Mouse (Mus musculus) hindbrain, embryonic 14.5 days (tissue): Measurements from ENCODE around the gene Acsm2. TPM values are rescaled to one million over a fixed set of nuclear protein-coding genes. Genes with fewer than 3 reads are reported as not detected.

Experiments
- ATAC-seq: fragments of 200-750 bp; cut with Nextera tagmentation; 2 replicates; pipeline ENCODE4 v1.8.0; 2017; ENCODE audit warnings: moderate number of reproducible peaks, mild to moderate bottlenecking, moderate TSS enrichment, moderate library complexity; ENCODE audit not compliant: low FRiP score
- DNase-seq: peaks from one replicate; pipeline ENCODE4 v3.0.0-alpha.2; 2015; ENCODE audit warnings: low spot score
- H3K27ac ChIP-seq: fragments of 300-500 bp; sonication (generic); 2 replicates; pipeline ENCODE4 v1.5.1; 2014; ENCODE audit warnings: mild to moderate bottlenecking, moderate library complexity
- H3K27me3 ChIP-seq: fragments of 300-500 bp; sonication (generic); 2 replicates; pipeline ENCODE4 v1.6.1; 2014; ENCODE audit warnings: mild to moderate bottlenecking, low read length, mixed read lengths; ENCODE audit not compliant: control insufficient read depth, insufficient read depth
- H3K36me3 ChIP-seq: fragments of 300-500 bp; sonication (generic); replicated peaks from 2 replicates; pipeline ENCODE4 v1.6.1; 2014; ENCODE audit not compliant: control insufficient read depth, insufficient read depth
- H3K4me1 ChIP-seq: fragments of 300-500 bp; sonication (generic); replicated peaks from 2 replicates; pipeline ENCODE4 v1.6.1; 2014; ENCODE audit warnings: antibody characterized with exemption, low read length, mixed read lengths; ENCODE audit not compliant: control insufficient read depth, insufficient read depth
- H3K4me2 ChIP-seq: fragments of 300-500 bp; sonication (generic); replicated peaks from 2 replicates; pipeline ENCODE4 v1.6.1; 2014; ENCODE audit warnings: mild to moderate bottlenecking, moderate library complexity
- H3K4me3 ChIP-seq: fragments of 300-500 bp; sonication (generic); replicated peaks from 2 replicates; pipeline ENCODE4 v1.5.1; 2014; ENCODE audit warnings: mild to moderate bottlenecking, low read length
- H3K9ac ChIP-seq: fragments of 300-500 bp; sonication (generic); 2 replicates; pipeline ENCODE4 v1.6.1; 2014
- H3K9me3 ChIP-seq: fragments of 300-500 bp; sonication (generic); 2 replicates; pipeline ENCODE4 v1.6.1; 2016; ENCODE audit warnings: low read length; ENCODE audit not compliant: control insufficient read depth
- WGBS: fragments of 180-500 bp; shearing (Covaris S2); extraction: QIAGEN DNeasy Blood & Tissue Kit; methylation state at CpG from one replicate; pipeline ENCODE4 v1.1.7; 2014; 5-methylcytosine and 5-hydroxymethylcytosine counted together
- polyA plus RNA-seq: library from polyadenylated mRNA; unstranded; fragments of >200 nt; fragmentation: Nextera tagmentation; extraction: Ambion mirVana; gene quantifications from 2 replicates; pipeline ENCODE4 v1.2.1, GENCODE M21; 2014

Gene Acsm2
- not detected in 2 replicates for polyA plus RNA-seq

DNA sequence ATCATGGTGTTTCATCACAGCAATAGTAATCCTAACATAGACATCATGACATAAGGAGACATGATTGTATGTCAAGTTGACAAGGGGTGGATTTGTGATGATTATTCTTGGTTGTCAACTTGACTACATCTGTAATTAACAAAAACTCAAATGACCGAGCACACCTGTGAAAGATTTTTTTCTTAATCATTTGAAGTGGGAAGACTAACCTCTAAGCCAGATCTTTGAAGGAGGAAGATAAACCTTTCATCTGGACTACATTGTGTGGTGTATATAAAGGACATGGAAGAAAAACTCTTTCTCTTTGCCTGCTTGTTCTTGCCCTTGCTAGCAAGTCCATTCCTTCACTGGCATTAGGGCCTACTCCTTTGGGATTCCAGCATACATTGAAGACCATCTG is at the start of gene Acsm2:
TSS of gene Acsm2 (plus strand) at position 301 of the 400 bp plus-strand sequence.
- ATAC-seq (no peak), DNase-seq (no peak)
- Histone ChIP-seq H3K9me3 (no peaks in the 10 kb centered on the region), H3K4me3 (no peak within 1 kb of the TSS), H3K4me2 (no peak within 1 kb of the TSS), H3K27ac (no peak within 1 kb of the TSS), H3K4me1 (no peaks in the 10 kb centered on the region), H3K27me3 (no peaks in the 10 kb centered on the region), H3K36me3 (no peaks in the 10 kb centered on the region), H3K9ac (no peak within 1 kb of the TSS)
- 98% methylated on average over 1 of the region's 1 CpGs for WGBS

DNA sequence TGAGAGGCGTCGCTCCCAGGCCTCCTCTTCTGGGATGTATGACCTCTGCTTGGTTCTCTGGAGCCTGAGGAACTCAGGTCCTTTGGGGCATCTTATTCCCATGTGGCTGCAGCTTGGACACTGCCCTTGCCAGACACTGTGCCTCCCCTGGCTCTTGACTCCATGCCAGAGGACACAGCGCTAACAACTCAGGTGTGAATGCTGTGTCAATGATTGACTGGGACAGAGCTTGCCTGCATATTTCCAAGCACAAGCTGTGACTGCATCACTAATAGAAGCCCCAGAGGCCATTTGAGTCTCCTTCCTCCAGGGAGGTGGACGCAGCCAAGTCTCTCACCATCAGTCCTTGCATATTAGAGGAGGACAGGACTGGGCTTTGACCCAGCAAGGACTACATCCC is 43.0 kb upstream of the Acsm2 start:
- Histone ChIP-seq H3K27ac (no peak overlapping the region), H3K27me3 (no peaks in the 10 kb centered on the region), H3K9me3 (no peaks in the 10 kb centered on the region), H3K36me3 (no peaks in the 10 kb centered on the region), H3K9ac (no peak overlapping the region), H3K4me2 (no peak overlapping the region), H3K4me1 (no peaks in the 10 kb centered on the region), H3K4me3 (no peak overlapping the region)
- DNase-seq (no peak), ATAC-seq (no peak)
- 93% methylated on average over 4 of the region's 4 CpGs for WGBS

DNA sequence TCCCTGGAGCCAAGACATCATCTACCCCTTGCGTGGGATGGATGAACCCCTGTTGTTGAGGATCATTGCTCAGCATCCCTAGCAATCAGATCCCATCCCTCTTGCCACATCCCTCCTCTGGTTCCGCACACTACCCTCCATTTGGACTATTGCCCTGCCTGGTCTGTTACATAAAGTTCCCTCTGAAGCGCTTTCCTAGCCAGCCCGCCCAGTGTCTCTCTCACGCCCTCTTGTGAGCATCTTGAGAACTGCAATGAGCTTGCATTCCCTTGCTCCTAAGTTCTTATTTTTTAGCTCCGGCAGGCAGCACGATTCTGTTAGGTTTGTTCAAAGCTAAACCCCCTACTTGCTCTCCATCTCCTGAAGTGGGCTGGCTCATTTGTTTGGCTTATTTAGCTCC is 41.1 kb upstream of the Acsm2 start:
- no peak overlapping the region for H3K4me2 ChIP-seq
- ATAC-seq (no peak), DNase-seq (peak; percentile 76)
- no peak overlapping the region for H3K27ac ChIP-seq
- H3K4me3 ChIP-seq: no peak overlapping the region
- H3K4me1 ChIP-seq: no peaks in the 10 kb centered on the region
- H3K27me3 ChIP-seq: no peaks in the 10 kb centered on the region
- 28% methylated on average over 7 of the region's 7 CpGs for WGBS
- no peaks in the 10 kb centered on the region for H3K9me3 ChIP-seq
- no peak overlapping the region for H3K9ac ChIP-seq
- no peaks in the 10 kb centered on the region for H3K36me3 ChIP-seq

DNA sequence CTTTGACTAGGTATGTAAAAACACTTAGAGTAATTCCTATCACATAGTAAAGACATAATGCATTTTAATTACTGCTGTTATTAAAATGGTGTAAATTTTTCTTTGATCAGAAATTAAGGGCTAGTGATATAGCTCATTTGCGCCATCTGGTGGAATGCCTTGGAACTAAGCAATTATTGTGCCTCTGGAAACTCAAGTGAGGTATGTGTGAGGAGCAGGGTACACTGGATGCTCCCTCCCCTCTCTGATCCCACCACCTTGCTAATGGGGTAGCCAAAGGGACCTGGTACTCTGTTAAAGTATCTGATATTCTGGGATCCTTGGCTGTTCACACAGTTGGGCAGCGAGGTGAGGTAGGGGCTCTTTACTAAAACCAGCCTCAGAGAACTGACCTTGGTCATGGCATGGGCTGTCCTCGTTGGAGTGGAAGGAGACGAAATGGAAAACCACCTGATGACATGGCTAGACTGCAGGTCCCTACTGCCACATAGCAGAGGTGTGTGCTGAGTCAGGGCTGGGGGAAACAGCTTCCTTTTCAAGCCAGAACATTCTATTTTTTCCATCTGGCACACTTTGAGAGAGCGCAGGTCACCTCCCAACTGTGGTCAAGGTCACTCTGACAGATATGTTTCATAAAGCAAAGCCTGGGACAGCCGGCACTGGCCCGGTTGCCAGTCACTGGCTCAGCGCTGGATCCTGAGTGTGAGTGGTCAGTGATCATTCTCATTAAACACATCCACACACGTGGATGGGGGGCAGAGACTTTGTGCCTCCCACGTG is 38.5 kb upstream of the Acsm2 start:
- H3K27ac ChIP-seq: no peak overlapping the region
- H3K9ac ChIP-seq: no peak overlapping the region
- H3K4me2 ChIP-seq: no peak overlapping the region
- H3K9me3 ChIP-seq: no peaks in the 10 kb centered on the region
- H3K36me3 ChIP-seq: no peaks in the 10 kb centered on the region
- H3K4me1 ChIP-seq: no peaks in the 10 kb centered on the region
- 75% methylated on average over 10 of the region's 10 CpGs for WGBS
- H3K27me3 ChIP-seq: no peaks in the 10 kb centered on the region
- DNase-seq (peak; percentile 89), ATAC-seq (peak; percentile 43; the same call in 1 of the 2 replicates)
- H3K4me3 ChIP-seq: no peak overlapping the region

DNA sequence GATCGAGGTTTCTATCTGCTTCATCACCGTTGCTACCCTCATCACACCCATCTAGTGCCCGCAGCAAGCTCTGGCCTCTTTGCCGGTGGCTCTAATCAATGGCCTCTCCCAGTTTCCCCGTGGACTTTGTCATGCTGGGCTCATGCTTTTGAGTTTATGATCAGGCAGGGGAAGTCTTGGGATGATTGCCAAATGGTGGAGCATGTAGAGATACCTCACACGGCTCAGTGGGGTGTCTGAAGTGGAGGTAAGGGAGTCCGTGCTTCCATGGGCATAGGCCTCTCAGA is 37.9 kb upstream of the Acsm2 start:
- Histone ChIP-seq H3K27ac (no peak overlapping the region), H3K36me3 (no peaks in the 10 kb centered on the region), H3K9ac (no peak overlapping the region), H3K4me2 (no peak overlapping the region), H3K9me3 (no peaks in the 10 kb centered on the region), H3K4me3 (no peak overlapping the region), H3K27me3 (no peaks in the 10 kb centered on the region), H3K4me1 (no peaks in the 10 kb centered on the region)
- DNase-seq (no peak), ATAC-seq (no peak)
- WGBS: 87% methylated on average over 7 of the region's 7 CpGs

DNA sequence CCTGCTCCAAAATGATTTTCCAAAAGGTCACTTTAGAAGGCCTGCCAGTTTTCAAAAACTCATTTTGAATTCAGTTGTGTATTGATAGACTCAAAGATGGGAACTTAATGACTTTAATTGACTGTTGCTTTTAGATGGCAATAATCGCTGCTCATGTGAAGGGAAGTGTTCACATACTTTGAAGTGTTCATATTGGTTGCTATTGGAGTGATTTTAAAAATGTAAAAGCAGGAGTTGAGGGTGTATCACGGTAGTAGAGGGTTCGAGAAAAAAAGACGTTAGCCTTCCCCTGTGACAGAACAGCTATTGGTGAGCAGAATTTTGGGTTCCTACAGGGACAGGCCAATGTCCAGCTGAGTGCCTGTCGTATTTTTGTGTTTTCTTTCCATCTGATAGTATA is 35.0 kb upstream of the Acsm2 start, which contains the start of gene Acsm5:
TSS of gene Acsm5 (plus strand) at position 301 of the 400 bp plus-strand sequence.
- no peaks in the 10 kb centered on the region for H3K36me3 ChIP-seq
- H3K4me1 ChIP-seq: no peaks in the 10 kb centered on the region
- ATAC-seq (no peak), DNase-seq (no peak)
- WGBS: 75% methylated on average over 5 of the region's 5 CpGs
- no peaks in the 10 kb centered on the region for H3K9me3 ChIP-seq
- no peak within 1 kb of the TSS for H3K4me3 ChIP-seq
- no peak within 1 kb of the TSS for H3K27ac ChIP-seq
- H3K4me2 ChIP-seq: no peak within 1 kb of the TSS
- H3K27me3 ChIP-seq: no peaks in the 10 kb centered on the region
- H3K9ac ChIP-seq: no peak within 1 kb of the TSS

DNA sequence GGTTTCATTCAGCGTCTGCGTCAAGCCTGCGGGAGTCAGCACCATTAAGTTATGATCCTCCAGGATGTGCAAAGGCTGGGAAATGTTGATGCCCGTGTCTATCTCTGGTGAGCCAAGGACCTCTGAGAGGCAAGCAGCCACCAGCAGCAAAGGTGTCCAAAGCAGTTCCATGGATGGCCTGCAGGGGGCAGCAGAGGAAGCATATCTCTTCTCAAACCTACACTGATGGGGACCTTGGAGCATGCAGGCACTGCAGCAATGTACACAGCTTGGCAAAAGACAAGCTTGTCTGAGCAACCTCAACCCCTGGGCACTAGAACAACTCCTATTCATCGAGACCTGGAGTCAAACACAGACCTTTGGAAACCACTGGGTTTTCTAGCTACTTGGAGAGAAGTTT is 34.5 kb upstream of the Acsm2 start:
- no peaks in the 10 kb centered on the region for H3K27me3 ChIP-seq
- H3K36me3 ChIP-seq: no peaks in the 10 kb centered on the region
- no peaks in the 10 kb centered on the region for H3K4me1 ChIP-seq
- H3K27ac ChIP-seq: no peak overlapping the region
- ATAC-seq (no peak), DNase-seq (peak; percentile 71)
- WGBS: 46% methylated on average over 5 of the region's 5 CpGs
- H3K4me2 ChIP-seq: no peak overlapping the region
- H3K4me3 ChIP-seq: no peak overlapping the region
- no peaks in the 10 kb centered on the region for H3K9me3 ChIP-seq
- H3K9ac ChIP-seq: no peak overlapping the region

DNA sequence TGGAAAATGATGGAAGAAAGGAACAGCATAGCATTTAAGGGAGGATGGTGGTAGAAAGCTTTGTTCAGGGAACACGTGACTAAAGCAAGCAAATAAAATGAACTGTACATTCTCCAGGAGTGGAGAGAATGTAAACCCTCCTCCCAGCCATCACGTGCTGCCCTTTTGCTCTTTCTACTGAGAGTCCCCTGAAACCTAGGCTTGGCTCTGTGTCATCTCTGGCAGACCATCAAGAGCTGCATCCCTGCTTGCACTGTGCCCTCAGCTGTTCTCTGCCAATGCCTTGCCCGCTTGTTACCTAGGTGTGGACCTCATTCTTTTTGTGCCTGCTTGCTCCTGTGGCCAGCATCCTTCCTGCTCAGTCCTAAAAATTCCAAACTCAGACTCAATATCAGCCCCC is 32.3 kb upstream of the Acsm2 start:
- Histone ChIP-seq H3K9ac (no peak overlapping the region), H3K4me1 (no peaks in the 10 kb centered on the region), H3K4me3 (no peak overlapping the region), H3K27ac (no peak overlapping the region), H3K27me3 (no peaks in the 10 kb centered on the region), H3K9me3 (no peaks in the 10 kb centered on the region), H3K4me2 (no peak overlapping the region), H3K36me3 (no peaks in the 10 kb centered on the region)
- ATAC-seq (no peak), DNase-seq (no peak)
- WGBS: 91% methylated on average over 3 of the region's 3 CpGs

DNA sequence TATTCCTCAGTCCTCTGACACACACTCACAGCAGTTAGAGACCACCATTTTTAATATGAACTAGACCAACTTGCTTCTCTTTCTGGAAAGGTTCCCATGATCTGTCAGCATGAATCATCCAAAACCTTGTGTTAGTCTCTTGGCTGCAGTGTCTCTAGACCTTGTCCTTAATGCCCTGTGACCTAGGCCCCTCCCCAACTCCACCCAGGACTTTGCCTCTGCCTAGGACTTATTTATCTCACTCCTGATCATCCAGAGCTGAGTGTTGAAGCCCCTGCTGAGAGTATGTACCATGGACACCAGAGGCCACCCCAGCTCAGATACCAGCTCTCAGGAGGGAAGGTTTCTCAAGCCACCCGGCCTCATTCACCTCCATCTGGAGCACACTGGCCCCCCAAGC is 31.8 kb upstream of the Acsm2 start:
- ATAC-seq (no peak), DNase-seq (no peak)
- Histone ChIP-seq H3K27me3 (no peaks in the 10 kb centered on the region), H3K27ac (no peak overlapping the region), H3K4me3 (no peak overlapping the region), H3K9me3 (no peaks in the 10 kb centered on the region), H3K4me1 (no peaks in the 10 kb centered on the region), H3K9ac (no peak overlapping the region), H3K4me2 (no peak overlapping the region), H3K36me3 (no peaks in the 10 kb centered on the region)
- 77% methylated on average over 1 of the region's 1 CpGs for WGBS

DNA sequence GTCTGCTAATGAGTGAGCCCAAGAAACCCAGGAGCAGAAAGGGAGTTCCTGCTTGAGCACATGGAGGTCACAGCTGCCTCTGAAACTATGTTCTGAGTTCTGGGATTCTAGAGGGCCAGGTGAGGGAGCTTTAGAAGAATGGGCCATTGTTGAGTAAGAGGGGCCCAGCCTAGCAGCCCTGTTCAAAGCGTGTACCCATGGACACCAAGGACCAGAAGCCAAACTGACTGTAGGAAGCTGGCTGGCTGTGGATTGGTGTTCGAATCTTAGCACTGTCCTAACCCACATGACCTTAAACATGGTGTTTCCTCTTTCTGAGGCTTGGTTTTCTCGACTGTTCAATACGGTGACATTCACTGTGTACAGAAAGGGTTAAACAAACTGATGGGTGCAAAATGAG is 30.8 kb upstream of the Acsm2 start, which contains the start of gene Pdilt:
TSS of gene Pdilt (minus strand) at position 101 of the 400 bp plus-strand sequence.
- no peaks in the 10 kb centered on the region for H3K4me1 ChIP-seq
- WGBS: 78% methylated on average over 4 of the region's 4 CpGs
- no peaks in the 10 kb centered on the region for H3K27me3 ChIP-seq
- H3K9me3 ChIP-seq: no peaks in the 10 kb centered on the region
- ATAC-seq (no peak), DNase-seq (no peak)
- H3K4me2 ChIP-seq: no peak within 1 kb of the TSS
- H3K27ac ChIP-seq: no peak within 1 kb of the TSS
- H3K9ac ChIP-seq: no peak within 1 kb of the TSS
- no peaks in the 10 kb centered on the region for H3K36me3 ChIP-seq
- no peak within 1 kb of the TSS for H3K4me3 ChIP-seq
